Mouse (Mus musculus): ENCODE results near the gene F11r.

DNA sequence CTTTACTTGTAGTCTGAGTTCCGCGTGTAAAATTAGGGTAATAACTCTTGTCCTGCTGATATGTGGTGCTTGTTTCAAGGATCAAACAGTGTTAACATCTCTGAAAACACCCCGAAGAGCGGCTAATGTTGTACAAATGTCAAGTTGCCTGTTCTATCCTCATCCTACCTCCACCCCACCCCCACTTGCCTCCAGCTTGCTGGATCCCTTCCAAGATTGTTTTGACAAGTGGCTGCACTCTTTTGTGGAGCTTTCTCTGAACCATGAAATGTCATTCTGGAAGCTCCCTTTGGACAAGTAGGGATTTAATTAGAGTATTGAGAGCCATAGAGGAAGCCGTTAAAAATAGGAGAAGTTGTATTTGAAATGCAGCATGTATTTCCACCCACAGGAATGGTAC is 22.5 kb downstream of the F11r start:
- TF ChIP-seq CTCF (IDR thresholded peaks at IDR 0.05; ENCODE audit: insufficient read depth, low read length): no peak
- TF ChIP-seq POLR2A (IDR thresholded peaks at IDR 0.05; ENCODE audit: borderline replicate concordance, extremely low read depth, low read depth, low read length): no peak
